Mouse (Mus musculus) hindlimb bud, embryonic 11.5 days (tissue): ENCODE measurements around the gene Lcn2.

ENCODE experiments used
- DNase-seq: peaks from one replicate; pipeline ENCODE4 v3.0.0-alpha.2; 2012; ENCODE audit warnings: low read depth, low spot score; ENCODE audit errors: extremely low spot score

Lcn2 gene

GRCm38 (mm10) chr2:32347019-32347418 is 41.0 kb downstream of the Lcn2 start:
- DNase-seq = no peak

GRCm38 (mm10) chr2:32344598-32345321 is 43.3 kb downstream of the Lcn2 start:
- no peak for DNase-seq

- no peak for DNase-seq
These were observed 44.0 kb downstream of the Lcn2 start for GRCm38 (mm10) chr2:32344056-32344455.

DNA sequence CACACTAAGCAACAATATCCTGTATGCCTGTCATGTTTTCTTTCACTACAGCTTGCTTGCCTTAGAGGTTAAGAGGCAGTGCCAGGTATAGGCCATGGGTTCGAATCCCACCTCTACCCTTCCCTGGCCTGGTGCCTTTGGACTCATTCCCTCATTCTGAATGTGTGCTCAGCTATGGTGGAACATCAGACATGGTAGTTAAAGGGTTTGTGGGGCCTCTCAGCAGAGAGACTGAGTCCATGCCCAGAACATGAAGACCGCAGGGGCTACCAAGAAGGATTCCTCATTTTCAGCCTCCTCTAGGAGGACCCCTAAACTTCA is 44.7 kb downstream of the Lcn2 start:
- no peak for DNase-seq

DNA sequence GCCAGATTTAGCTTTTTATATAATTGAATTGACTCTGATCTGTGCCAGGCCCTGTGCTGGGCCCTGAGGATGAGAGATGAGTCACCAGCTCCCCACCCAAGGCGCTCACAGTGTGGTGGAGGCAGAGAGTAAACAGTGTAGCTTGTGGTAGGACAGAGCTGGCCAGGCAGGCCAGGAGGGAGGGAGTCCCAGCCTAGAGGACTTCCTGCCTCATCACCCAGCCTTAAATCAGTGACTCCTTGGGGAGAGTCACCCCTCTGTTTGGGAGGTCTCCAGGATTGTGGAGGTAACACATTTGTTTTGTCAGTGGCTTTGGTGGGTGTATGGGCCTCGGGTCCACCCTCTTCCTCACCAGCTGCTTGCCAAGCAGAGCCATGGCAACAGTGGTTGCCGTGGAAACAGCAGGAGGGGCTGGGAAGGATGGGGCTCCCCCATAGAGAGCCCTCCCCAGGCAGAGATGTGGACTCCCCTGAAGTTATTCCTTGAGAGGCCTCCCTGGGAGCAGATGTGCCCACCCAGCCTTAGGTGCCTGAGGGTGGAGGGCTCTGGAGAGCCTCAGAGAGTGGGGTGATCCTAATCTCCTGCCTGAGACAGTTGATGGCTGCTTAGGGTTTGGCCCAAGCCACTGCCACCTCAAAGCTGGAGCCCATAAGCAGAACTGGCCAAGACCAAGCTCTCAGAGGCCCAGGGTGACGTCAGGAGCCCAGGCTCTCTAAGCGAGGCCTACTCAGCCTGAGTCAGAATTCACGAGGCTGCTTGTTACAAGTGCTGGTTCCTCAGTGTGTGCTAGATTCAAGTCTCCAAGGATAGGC is 45.3 kb downstream of the Lcn2 start:
- no peak for DNase-seq

- no peak for DNase-seq
These were observed 46.0 kb downstream of the Lcn2 start for GRCm38 (mm10) chr2:32342039-32342438.

DNA sequence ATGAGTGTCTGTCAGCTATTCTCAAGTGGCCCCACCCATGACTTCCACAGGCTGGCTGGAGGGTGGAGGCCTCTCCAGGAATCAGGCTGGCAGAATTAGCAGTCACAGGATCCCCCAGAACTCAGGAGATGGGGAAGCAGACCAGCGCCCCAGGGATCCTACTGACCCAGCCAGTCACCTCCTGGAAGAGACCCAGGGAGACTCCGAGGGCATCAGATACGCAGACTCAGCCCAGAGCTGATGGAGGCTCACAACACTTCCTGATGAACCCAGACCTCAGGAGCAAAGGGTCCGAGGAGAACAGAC is 46.5 kb downstream of the Lcn2 start:
- no peak for DNase-seq

DNA sequence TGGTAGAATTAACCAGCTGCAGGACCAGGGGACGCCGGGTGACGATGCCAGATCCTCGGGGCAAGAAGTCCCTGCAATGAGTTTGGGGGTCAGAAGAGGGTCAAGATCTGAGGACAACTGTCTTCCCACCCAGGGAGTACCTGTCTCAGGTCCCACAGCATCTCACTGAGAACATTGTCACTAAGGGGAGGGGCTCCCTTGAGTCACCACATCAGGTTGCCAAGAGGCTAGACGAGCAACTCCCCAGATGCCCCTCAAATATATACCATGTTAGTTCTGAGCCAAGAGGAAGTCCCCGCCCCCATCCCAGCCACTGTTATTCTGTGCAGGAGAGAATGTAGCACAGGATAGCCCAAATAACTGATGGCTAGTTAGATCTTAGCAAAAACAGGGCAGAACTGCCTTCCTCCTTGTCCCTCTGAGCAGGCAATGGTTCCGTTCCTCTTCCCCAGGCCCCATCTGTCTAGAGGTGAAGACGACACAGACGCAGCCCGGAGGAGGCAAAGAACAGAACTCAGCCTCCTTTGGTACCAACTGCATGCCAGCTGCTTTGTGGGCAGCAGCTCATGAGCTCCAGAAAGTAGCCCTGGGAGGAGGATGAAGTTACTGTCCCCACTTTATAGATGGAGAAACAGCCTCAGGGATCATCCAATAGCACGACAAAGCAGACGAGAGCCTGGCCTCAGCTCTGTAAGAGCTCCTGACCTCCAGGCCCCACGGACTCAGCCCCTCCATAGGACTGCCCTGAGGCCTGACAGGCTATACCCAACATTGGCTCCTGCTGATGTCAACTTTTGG is 47.0 kb downstream of the Lcn2 start:
- DNase-seq = no peak

DNA sequence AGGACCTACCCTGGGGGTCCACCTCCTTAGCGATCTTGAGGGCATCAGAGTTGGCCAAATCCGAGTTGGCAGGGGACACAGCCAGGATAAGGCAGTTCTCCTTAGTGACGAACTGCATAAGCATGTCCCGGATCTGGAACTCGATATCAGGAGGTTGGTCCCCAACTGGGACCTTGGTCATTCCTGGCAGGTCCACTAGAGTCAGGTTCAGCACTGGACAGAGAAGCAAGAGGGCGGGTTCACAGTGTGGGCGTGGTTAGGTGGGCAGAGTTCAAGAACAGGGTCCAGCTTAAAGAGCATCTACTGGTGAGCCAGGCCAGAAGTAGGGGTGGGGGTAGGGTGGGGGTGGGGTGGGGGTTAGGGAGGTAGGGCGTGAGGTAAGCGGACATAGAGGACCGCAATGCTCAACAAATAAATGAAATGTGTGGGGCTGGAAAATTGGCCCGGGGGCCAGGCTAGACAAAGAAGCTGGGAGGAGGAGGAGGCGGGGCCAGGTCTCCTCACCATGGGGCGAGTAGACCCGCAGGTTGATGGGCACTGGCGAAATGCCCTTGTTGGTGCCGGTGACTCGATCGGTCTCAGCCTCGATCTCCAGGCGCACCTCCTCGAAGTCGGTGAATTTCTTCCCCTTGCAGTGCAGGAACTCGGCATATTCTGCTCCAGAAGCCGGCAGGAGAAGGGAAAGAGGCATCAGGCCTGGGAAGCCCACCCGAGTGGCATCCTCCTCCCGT is 48.0 kb downstream of the Lcn2 start:
- DNase-seq = no peak

DNA sequence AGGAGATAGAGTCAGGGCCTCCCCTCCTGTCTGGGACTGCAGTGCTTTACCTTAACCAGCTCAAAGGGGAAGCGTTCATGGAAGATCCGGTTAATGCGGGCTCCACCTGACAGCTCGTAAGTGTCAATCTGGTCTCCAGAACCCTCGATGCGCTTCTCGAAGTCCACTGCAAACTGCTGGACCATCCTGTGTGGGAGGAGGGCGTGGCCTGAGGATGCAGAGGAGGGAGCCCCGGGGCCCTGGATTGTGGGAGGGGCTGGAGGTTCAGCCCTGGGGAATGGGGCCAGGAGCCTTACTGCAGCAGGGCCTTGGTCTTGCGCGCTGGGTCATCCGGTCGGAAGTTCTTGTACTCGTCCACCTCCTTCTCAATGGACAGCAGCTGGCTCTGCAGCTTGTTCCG is 52.2 kb downstream of the Lcn2 start:
- no peak for DNase-seq
